In the genomic region with DNA sequence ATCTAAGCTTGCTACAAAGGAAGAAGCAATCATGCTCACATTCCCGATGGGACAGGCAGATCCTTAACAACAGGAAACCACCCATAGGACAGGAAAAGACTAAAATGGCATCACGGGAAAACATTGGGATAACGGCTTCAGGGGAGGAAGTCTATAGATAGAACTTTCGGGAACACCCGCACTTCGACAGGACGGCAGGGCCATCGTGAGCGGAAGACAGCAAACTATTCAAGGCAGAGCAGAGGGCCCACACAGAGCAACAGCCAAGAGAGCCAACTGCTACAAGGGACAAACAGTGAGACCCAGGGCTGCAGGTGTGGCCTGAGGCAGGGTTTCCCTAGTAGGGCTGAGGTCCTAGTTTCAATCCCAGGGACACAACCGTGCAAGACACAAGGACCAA, we compare ENCODE assay signal across 10 mouse cellular contexts. TPM values are rescaled to one million over a fixed set of nuclear protein-coding genes. Genes with fewer than 3 reads are reported as not detected.
DNase-seq lines count a peak whose midpoint lies in the region; ATAC-seq and TF ChIP-seq lines count a peak whose summit lies in the region.
"Had no signal": no experiment of that assay in that cellular context is flagged by ENCODE, and none has a peak within 500 bp of the region (broad histone marks: within the 10 kb centered on the region; RNA-seq: fewer than 3 reads in every experiment).

No protein-coding gene starts in this region.

- H3K4me1 ChIP-seq in forebrain, embryonic 10.5 days: peaks cover 43% of the 10 kb centered on the region
- H3K4me1 ChIP-seq in forebrain, embryonic 14.5 days (ENCODE audit: control insufficient read depth, insufficient read depth, low read length): peaks cover 2% of the 10 kb centered on the region; the same call in 1 of the 2 replicates
- peaks cover 14% of the 10 kb centered on the region; the same call in 1 of the 2 replicates for H3K4me1 ChIP-seq in lung, postnatal 0 days (ENCODE audit: insufficient read depth, low read depth, low read length)
- H3K4me1 ChIP-seq in forebrain, embryonic 13.5 days: 0 out of 2 replicates have a peak, but pooled peaks cover 10% of the 10 kb centered on the region

- peaks cover 15% of the 10 kb centered on the region for H3K36me3 ChIP-seq in forebrain, embryonic 10.5 days (replicated peaks)
- 0 out of 2 replicates have a peak, but pooled peaks cover 3% of the 10 kb centered on the region for H3K36me3 ChIP-seq in forebrain, embryonic 14.5 days (ENCODE audit: control insufficient read depth, insufficient read depth, low read length)
- H3K36me3 ChIP-seq in lung, postnatal 0 days (ENCODE audit: insufficient read depth, low read length): 0 out of 2 replicates have a peak, but pooled peaks cover 24% of the 10 kb centered on the region
- 0 out of 2 replicates have a peak, but pooled peaks cover 4% of the 10 kb centered on the region for H3K36me3 ChIP-seq in forebrain, embryonic 13.5 days (ENCODE audit: poor library complexity, severe bottlenecking)

- DNase-seq in forebrain, embryonic 10.5 days (ENCODE audit: extremely low spot score, low spot score): no peak
- DNase-seq in forebrain, embryonic 14.5 days (ENCODE audit: low spot score): no peak
- DNase-seq in heart, adult 18-20 months: peak; percentile 53 to 87
- DNase-seq in kidney, adult 18-20 months: peak; percentile 38
- DNase-seq in lung, postnatal 0 days (ENCODE audit: low spot score): peak; percentile 66
- DNase-seq in c-Kit-positive CD71-positive TER-119-positive erythroid progenitor cells, embryonic 14.5 days (ENCODE audit: low spot score): no peak
- DNase-seq in spleen, postnatal 10 days (ENCODE audit: low spot score in 2 of 2): no peak

- H3K4me3 ChIP-seq in forebrain, embryonic 10.5 days: no peak overlapping the region
- no peak overlapping the region for H3K4me3 ChIP-seq in forebrain, embryonic 14.5 days (ENCODE audit: low read depth, low read length)
- H3K4me3 ChIP-seq in lung, postnatal 0 days (ENCODE audit: low read depth, low read length): no peak overlapping the region
- H3K4me3 ChIP-seq in forebrain, embryonic 13.5 days: no peak overlapping the region
- H3K4me3 ChIP-seq: neural tube, embryonic 12.5 days; stomach, embryonic 15.5 days had no signal

- ATAC-seq in forebrain, embryonic 14.5 days: no peak
- ATAC-seq in lung, postnatal 0 days: peak; percentile 58
- ATAC-seq in forebrain, embryonic 13.5 days: no peak

- 84% methylated on average over 10 of the region's 10 CpGs for WGBS in forebrain, embryonic 10.5 days
- 89% methylated on average over 10 of the region's 10 CpGs for WGBS in forebrain, embryonic 14.5 days
- WGBS in lung, postnatal 0 days: 54% methylated on average over 10 of the region's 10 CpGs
- WGBS in forebrain, embryonic 13.5 days: 91% methylated on average over 10 of the region's 10 CpGs

- no peak overlapping the region for H3K9ac ChIP-seq in forebrain, embryonic 14.5 days (ENCODE audit: low read length)
- H3K9ac ChIP-seq in lung, postnatal 0 days (replicated peaks; ENCODE audit: low read depth): no peak overlapping the region
- no peak overlapping the region for H3K9ac ChIP-seq in forebrain, embryonic 13.5 days
- H3K9ac ChIP-seq: neural tube, embryonic 12.5 days; stomach, embryonic 15.5 days had no signal

- H3K4me2 ChIP-seq in forebrain, embryonic 14.5 days (ENCODE audit: low read length): no peak overlapping the region
- H3K4me2 ChIP-seq in lung, postnatal 0 days (replicated peaks; ENCODE audit: low read depth, low read length): no peak overlapping the region
- no peak overlapping the region for H3K4me2 ChIP-seq in forebrain, embryonic 13.5 days
- H3K4me2 ChIP-seq: neural tube, embryonic 12.5 days; stomach, embryonic 15.5 days had no signal

- peak; percentile 97 for TF ChIP-seq EP300 in lung, postnatal 0 days (IDR thresholded peaks at IDR 0.05)

- TF ChIP-seq CTCF in lung, postnatal 0 days (IDR thresholded peaks at IDR 0.05): no peak

- H3K9me3 ChIP-seq in forebrain, embryonic 10.5 days: no peaks in the 10 kb centered on the region
- no peaks in the 10 kb centered on the region for H3K9me3 ChIP-seq in forebrain, embryonic 14.5 days (replicated peaks; ENCODE audit: control insufficient read depth, low read length)
- no peaks in the 10 kb centered on the region for H3K9me3 ChIP-seq in lung, postnatal 0 days (ENCODE audit: low read length)
- no peaks in the 10 kb centered on the region for H3K9me3 ChIP-seq in forebrain, embryonic 13.5 days (replicated peaks)
- H3K9me3 ChIP-seq: neural tube, embryonic 12.5 days; stomach, embryonic 15.5 days had no signal

- no peaks in the 10 kb centered on the region for H3K27me3 ChIP-seq in forebrain, embryonic 10.5 days (ENCODE audit: poor library complexity, severe bottlenecking)
- H3K27me3 ChIP-seq in forebrain, embryonic 14.5 days (replicated peaks; ENCODE audit: control insufficient read depth, insufficient read depth, low read length): no peaks in the 10 kb centered on the region
- no peaks in the 10 kb centered on the region for H3K27me3 ChIP-seq in lung, postnatal 0 days (replicated peaks; ENCODE audit: insufficient read depth, low read length)
- no peaks in the 10 kb centered on the region for H3K27me3 ChIP-seq in forebrain, embryonic 13.5 days
- H3K27me3 ChIP-seq: neural tube, embryonic 12.5 days; stomach, embryonic 15.5 days had no signal

- 0 out of 2 replicates have a peak overlapping the region, but pooled peaks have one; percentile 8 for H3K27ac ChIP-seq in forebrain, embryonic 10.5 days
- no peak overlapping the region for H3K27ac ChIP-seq in forebrain, embryonic 14.5 days (ENCODE audit: low read depth, low read length)
- peak overlapping the region; percentile 62 for H3K27ac ChIP-seq in lung, postnatal 0 days (ENCODE audit: low read length)
- H3K27ac ChIP-seq in forebrain, embryonic 13.5 days: no peak overlapping the region
- H3K27ac ChIP-seq: neural tube, embryonic 12.5 days; stomach, embryonic 15.5 days had no signal

RNA-seq across cellular contexts. Expression of a gene that starts 40.4 kb away (rescaled TPM):
- polyA plus RNA-seq in forebrain, embryonic 10.5 days (2016; fragmentation: Nextera tagmentation; extraction: Ambion mirVana): 8.6 and 9.8 TPM in 2 replicates
- polyA plus RNA-seq in forebrain, embryonic 14.5 days (2014; fragmentation: Nextera tagmentation; extraction: Ambion mirVana): 8.1 and 10.9 TPM in 2 replicates
- 10 to 100 TPM; 12.3 to 13.1 TPM for total RNA-seq in heart, adult 18-20 months (2021)
- polyA plus RNA-seq in lung, postnatal 0 days (2015; fragmentation: Nextera tagmentation; extraction: Ambion mirVana): 12.4 and 14.5 TPM in 2 replicates
- polyA plus RNA-seq in forebrain, embryonic 13.5 days (2015; fragmentation: Nextera tagmentation; extraction: Ambion mirVana): 4.7 and 5.6 TPM in 2 replicates

RNA-seq across cellular contexts. Expression of a gene that starts 40.8 kb away (rescaled TPM):
- polyA plus RNA-seq in forebrain, embryonic 10.5 days (2016; fragmentation: Nextera tagmentation; extraction: Ambion mirVana): 129 and 132 TPM in 2 replicates
- polyA plus RNA-seq in forebrain, embryonic 14.5 days (2014; fragmentation: Nextera tagmentation; extraction: Ambion mirVana): 121 and 135 TPM in 2 replicates
- 10 to 100 TPM; 71.6 to 78.8 TPM for total RNA-seq in heart, adult 18-20 months (2021)
- polyA plus RNA-seq in lung, postnatal 0 days (2015; fragmentation: Nextera tagmentation; extraction: Ambion mirVana): 106 and 107 TPM in 2 replicates
- polyA plus RNA-seq in forebrain, embryonic 13.5 days (2015; fragmentation: Nextera tagmentation; extraction: Ambion mirVana): 105 and 118 TPM in 2 replicates

Comparison
In these comparisons a context has a peak if more than half of its experiments do, and no peak if none do; other contexts are left out.
1. H3K27ac ChIP-seq: peak in forebrain, embryonic 10.5 days (single experiment) and lung, postnatal 0 days (single experiment); none in forebrain, embryonic 14.5 days (single experiment) and forebrain, embryonic 13.5 days (single experiment).
2. DNase-seq: peak in heart, adult 18-20 months (2 of 2), kidney, adult 18-20 months (single experiment) and lung, postnatal 0 days (single experiment); none in forebrain, embryonic 10.5 days (single experiment), forebrain, embryonic 14.5 days (single experiment), c-Kit-positive CD71-positive TER-119-positive erythroid progenitor cells, embryonic 14.5 days (single experiment) and spleen, postnatal 10 days (0 of 2).